Mouse (Mus musculus) neutrophil, adult 5-6 weeks (primary cell): ENCODE measurements around the gene Srsf10. TPM values are rescaled to one million over a fixed set of nuclear protein-coding genes. Genes with fewer than 3 reads are reported as not detected.

Source experiments
- ATAC-seq: fragments of 151-379, 151-347 bp; 2 replicates; pipeline ENCODE4 v1.8.0; 2017; ENCODE audit warnings: mild to moderate bottlenecking, moderate TSS enrichment; ENCODE audit not compliant: insufficient number of reproducible peaks, poor library complexity, low FRiP score, severe bottlenecking; ENCODE audit errors: extremely low read depth
- total RNA-seq: library from RNA; stranded (forward); fragments of 200-1000 nt; gene quantifications from 2 replicates; pipeline ENCODE4 v1.2.3, GENCODE M21; 2017

Srsf10 gene
- total RNA-seq, 1 experiment from 2014 or later, result 325 TPM

DNA sequence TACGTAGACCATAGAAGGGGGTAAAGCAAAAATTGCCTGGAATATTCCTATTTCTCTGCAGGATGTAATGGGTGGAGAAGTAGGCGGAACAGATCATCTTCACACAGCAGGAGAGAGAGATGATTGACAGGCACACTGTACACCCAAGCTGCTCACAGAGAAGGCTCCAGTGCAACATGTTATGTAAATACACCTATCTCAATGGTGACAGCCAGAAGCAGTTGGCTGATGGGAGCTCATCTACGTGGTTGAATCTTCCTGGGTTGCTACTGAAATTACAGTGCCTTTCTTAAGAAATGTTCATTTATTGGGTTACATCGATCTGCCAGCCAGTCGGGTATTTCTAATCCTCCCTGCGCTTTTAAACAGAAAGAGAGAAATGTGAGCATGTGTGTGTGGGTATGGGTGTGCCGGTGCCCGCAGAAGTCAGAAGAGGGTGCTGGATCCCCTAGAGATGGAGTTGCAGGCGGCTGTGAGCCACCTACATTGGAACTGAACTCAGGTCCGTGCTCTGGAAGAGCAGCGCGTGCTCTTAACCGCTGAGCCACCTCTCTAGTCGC is 1.5 kb upstream of the Srsf10 start:
- no peak for ATAC-seq

DNA sequence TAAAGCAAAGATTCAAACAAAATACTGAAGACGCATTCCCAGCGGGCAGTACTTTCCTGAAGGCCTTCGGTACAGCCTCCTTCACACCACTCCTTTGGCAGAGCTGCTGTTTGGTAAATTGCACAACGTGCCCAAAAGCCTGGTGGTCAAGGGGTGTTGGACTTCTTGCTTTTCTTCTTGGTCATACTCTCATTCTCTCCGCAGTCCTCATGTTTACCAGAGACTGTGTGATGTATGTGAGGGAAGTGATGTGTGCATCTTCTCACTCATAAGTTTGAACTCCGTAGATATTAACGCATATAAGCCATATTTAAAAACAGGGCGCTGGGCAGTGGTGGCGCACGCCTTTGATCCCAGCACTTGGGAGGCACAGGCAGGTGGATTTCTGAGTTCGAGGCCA is 917 bp upstream of the Srsf10 start:
- ATAC-seq, result no peak

DNA sequence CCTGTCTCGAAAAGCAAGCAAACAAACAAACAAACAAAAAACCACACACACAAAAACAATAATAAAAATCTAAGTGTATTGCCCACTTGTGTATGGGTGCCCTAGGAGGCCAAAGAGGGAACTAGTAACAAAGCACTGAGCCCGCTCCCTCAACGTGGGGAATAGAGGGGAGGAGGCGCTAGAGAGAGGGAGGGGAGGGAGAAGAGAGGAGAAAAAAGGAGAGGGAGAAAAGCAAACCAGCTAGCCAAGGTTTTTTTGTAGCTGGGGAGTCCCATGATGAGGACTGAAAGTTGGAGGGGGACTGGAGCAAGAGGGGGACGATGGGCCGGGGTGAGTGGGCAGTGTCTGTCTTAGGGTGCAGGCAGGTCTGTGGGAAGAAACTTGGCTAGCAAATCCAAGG is 467 bp upstream of the Srsf10 start:
- no peak for ATAC-seq

DNA sequence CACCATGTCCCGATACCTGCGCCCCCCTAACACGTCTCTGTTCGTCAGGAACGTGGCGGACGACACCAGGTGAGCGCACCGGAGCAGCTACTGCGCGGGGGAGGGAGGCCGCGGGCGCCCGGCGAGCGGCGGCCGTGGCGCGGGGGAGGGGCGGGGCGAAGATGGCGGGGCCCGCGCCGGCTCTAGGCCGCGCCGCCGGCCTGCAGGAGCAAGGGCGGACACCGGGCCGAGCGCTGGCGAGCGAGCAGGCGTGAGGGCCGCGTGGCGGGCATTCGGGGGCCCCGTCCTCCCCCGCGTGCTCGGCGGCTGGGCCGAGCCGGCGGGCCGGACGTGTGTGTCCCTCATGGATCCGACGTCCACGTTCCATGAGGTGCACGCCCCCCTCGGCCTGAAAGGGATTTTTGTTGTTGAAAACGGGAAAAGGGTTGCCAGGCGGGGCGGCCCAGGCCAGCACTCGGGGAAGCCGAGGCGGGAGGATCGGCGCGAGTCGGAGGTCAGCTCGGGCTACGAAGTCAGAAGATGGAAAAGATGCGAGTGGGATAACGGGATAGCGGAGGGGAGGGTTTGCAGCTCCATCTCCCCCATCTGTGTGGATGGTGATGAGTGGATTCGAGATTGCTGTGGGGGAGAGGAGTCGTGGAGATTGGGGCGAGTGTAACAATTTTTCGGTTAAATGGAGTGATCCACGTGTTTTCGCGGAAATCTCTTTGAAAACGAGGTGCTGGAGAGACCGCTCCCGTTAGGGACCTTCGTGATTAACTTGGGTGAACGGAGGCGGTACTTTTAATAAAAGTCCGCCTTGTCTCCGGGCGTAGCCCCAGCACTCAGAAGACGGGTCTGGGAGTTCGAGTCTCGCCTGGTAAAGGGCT is 910 bp downstream of the Srsf10 start:
- ATAC-seq, result no peak

DNA sequence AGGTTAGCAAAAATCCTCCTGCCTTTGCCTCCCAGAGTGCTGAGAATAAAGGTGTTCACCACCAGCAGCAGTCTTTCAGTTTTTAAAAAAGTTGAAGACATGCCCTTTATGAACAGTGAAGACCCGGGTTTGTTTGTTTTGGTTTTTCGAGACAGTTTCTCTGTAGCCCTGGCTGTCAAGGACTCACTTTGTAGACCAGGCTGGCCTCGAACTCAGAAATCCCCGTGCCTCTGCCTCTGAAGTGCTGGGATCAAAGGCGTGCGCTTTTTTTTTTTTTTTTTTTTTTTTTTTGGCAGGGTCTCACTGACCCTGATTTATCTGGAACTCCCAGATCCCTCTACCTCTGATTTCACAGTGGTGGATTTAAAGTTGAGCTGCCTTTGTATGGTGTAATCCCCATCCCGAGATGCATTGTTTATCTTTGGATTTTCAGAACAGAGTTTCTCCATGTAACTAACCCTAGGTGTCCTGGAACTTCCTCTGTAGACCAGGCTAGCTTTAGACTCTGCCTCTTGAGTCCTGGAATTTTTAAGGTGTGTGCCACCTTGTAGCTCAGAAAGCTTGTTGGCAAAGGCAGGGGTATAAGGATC is 2.1 kb downstream of the Srsf10 start:
- no peak for ATAC-seq

DNA sequence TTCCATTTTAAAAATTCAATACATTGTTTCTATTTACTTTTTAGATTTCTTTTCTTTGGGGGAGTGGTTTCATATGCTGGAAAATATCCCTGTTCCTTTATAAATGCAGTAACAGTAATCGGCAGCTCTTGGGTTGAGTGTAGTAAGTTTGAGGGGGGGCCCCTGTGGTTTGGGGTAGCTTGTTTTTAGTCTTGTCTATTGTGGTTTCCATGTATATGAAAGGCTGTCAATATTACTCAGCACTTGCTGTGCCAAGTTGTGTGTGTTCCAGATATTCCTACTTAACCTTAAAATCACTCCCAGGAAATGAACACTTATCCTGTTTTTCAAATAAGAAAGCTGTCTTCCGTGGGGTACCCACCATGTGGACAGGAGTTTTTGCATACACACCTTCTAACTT is 13.4 kb downstream of the Srsf10 start:
- no peak for ATAC-seq

DNA sequence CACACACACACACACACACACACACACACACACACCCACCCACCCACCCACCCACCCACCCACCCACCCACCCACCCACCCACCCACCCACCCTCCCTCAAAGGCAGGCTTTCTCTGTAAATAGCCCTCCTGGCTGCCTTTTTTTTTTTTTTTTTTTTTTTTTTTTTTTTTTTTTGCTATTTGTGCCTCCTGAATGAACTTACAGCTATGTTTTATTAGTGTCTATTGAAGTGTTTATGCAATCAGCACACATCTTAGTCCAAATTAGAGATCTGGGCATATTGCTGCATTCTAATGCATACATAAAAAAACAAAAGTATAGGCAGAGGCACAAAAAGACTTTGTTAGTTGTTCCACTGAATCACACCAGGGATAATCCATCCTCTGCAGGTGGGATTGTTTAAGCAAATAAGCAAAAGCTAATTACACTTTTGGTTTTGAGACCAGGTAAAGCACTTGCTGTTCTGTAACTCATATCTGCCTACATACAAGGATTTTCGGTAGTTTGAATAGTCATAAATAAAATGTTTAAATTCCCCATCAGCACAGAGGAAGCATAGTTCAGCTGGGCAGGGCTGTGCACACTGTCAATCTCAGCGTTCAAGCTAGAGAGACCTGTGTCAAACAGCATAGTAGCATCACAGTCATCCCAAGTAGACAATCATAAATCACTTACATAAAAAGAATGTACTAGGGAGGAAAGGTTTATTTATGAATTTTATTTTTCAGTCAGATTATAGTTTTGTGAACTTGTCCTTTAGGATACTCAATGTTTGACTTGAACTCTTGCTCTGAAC is 14.9 kb downstream of the Srsf10 start:
- no peak for ATAC-seq

DNA sequence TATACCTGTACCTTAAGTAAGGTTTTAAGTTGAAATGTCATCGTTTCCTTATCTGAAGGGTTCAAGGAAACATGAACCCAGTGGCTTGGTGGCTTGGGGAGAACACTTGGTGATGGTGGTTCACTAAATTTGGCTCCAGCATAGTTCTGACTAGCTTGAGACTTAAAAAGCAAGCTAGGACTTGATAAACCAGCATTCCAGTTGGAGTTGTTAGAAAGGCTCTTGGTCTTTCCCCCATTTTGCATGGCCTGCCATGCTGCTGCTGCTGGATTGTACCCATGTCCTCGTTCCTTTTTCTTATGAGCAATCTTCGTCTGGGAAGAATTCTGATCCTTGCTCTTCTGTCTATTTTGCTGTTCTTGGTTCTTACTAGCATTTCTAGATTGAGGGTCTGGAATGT is 16.5 kb downstream of the Srsf10 start:
- no peak for ATAC-seq

DNA sequence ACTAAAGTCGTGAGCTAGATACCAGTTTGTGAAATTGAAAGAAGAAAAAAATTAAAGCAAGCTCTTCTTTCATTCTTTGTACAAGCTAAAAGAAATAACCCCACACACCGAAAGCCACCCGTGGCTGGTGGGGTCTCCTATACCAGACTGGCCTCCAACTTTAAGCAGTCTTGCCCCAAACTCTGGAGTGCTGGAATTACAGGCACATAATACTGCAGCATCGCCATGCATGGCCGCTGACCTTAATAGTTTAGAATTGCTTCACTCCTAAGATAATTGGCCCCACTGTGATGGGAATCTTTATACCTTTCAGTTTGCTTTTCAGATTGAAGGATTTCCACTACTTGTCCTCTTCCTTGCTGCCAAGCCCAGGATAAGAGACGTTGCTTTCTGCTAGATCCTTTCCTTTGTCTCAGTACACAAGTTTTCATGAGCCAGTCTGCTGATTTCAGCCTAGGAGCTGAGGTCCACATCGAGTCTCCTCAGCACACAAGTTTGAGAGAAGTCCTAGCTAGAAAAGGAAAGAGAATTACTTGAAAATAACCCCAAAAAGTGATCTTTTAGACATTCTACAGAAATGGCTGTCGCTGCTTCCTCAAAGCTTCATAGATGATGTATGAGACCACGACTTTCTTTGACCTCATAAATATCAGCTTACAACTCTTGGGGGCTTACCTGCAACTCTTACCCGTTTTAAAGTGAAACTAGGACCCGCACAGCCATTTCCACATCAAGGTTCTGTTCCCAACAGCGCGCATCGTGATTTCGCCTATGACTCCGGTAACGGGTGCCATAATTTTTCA is 17.2 kb downstream of the Srsf10 start:
- ATAC-seq, result no peak

DNA sequence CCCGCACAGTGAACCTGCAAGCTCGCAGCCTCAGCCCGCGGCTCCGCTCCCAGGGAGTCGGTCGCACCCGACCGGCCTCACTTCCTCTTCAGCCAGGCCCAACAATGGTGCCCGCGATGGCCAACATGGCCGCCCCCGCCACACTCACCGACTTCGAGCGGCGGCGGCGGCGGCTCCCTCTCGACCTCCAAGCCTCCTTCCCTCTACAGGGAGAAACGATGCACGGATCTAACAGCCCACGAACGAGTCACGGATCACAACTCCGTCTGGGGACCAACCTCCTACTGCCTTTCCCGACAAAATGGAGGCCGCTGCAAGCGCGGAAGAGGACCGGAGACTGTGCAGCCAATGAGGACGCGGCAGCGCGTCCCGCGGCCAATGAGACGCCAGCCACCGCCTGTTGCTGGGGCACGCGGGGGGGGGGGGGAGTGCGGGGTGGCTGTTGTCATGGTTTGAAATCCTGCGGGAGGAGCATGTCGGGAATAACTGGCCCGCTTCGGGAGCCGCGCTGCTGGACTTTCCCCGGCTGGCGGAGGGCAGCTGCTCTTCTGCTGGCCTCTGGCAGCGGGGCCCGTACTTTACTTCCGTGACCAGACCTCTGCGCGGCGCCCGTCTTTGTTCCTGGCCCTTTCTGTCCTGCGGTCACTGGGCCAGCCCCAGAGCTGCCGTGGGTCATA is 18.1 kb downstream of the Srsf10 start, which contains the start of gene Pnrc2:
Pnrc2 (minus strand) TSS at position 325 of the 677 bp plus-strand sequence.
- peak; percentile 49 for ATAC-seq

DNA sequence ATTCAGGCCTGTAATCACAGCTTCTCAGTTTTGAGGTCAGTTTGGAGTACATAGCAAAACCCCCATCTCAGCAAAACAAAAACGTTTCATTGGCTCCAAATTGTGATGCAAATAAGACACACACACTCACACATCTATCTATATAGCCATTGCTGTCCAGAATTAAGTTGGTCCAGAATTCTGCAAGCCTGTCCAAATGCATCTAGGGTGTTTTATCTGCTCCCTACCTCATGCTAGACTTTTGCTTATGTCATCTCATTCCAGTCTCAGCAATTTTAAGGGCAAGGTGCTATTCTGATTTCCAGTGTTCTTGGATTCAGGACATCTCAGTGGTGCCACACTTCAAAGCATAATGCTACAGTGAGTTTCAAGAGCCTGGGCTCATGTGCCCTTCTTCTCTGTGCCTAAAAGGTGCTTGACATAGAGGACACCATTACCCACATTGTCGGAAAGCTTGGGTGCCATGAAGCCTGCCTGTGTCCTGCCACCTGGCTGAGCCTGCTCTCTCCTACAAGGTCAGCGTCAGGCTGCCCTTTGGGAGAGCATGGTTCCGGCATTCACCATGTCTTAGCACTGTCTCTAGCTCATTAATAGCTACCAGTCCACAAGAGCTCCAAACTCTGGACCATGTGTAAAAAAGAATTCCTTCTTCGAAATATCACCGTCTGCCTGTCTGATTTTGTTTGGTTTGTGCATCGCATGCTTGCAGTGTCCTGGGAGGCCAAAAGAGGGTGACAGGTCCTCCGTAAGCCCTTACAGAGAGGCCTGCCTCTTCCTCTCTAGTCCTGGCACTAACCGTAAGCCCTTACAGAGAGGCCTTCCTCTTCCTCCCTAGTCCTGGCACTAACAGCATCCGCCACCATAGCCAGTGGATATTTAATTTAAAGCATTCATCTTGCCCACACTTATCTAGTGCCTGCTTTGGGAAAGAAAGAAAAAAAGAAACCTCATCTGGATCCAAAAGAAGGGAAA is 19.3 kb downstream of the Srsf10 start:
- ATAC-seq, result no peak

DNA sequence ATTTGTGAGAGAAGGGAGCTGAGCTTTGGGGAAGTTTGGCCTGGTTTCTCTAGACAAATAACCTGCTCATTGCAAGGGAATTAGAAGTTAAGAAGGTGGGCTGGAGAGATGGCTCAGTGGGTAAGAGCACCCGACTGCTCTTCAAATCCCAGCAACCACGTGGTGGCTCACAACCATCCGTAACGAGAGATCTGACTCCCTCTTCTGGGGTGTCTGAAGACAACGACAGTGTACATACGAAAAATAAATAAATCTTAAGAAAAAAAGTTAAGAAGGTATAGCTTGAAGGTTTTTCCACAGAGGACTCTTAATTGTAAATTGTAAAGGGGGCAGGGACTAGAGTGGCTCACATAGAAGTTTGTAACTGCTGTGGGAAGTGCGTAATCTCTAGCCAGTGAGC is 20.0 kb downstream of the Srsf10 start:
- no peak for ATAC-seq

DNA sequence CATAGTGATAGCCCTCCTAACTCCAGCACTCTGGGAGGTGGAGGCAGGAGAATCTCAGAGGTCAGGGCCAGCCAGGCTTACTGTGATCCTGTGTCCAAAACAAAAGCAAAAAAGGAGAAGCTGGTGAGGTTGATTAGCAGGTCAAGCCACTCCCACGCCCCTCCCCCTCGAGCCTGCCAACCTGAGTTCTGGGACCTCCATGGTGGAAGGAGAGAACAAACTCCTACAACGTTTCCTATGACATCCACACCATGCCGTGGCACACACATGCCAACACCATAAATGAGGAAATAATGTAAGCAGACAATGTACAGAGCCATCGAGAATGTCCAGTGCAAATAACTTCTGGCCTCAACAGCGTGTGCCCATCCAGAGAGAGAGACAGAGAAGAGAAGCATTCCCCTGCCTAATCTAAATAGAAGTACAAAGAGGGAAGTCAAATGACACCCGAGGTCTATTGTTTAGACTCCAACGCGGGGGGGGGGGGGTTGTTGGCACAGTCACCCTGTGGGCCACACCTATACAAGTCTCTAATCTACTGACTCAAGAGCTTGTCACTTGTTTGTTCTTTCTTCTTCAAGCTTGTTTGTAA is 20.5 kb downstream of the Srsf10 start:
- ATAC-seq, result peak; percentile 15

DNA sequence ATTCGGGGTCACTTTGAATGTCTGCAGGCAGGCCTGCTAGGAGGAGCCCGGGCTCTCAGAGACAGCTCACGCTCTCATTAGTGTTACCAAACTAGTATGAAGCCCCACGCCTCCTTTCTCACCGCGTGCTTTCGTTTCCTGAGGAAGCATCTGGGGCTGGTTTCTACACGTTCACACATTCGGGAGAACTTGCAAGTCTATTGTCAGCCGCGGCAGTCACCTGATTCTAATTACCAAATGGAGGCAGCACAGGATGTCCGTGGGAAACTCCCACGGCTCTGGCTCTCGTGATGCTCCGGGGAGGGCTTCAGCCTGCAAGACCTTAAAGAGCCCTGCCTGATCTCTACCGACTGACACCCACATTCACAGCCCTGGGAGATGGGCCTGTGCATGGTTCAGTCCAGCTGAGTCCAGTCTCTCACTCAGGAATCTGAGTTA is 21.1 kb downstream of the Srsf10 start:
- ATAC-seq, result peak; percentile 77

DNA sequence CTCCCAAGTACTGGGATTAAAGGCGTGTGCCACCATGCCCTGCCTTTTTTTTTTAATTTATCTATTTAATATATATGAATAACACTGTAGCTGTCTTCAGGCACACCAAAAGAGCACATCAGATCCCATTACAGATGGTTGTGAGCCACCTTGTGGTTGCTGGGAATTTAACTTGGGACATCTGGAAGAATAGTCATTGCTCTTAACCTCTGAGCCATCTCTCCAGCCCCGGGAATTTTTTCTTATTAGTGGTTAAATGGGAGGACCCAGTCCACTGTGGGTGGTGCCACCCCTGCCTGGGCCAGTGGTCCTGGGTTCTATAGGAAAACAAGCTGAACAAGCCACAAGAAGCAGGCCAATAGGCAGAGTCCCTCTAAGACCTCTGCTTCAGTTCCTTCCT is 22.2 kb downstream of the Srsf10 start:
- no peak for ATAC-seq

DNA sequence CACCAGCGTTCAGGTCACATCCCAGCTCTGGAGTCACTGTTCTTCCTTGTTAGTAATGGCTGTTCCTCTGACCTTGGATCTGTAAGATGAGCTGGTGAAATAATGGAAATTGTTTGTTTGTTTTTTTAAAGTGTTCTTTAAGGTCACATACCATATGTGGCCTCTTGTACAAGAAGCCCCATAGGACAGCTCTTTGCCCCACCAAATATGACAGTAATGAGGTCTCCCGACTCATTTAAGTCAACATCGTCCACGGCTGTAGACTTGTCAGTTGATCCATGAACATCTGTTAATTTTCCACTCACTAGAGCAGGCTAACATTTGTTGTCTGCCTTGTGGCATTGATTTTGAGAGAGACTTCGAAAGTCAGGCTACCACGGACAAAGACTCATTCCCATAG is 23.5 kb downstream of the Srsf10 start:
- ATAC-seq, result no peak

DNA sequence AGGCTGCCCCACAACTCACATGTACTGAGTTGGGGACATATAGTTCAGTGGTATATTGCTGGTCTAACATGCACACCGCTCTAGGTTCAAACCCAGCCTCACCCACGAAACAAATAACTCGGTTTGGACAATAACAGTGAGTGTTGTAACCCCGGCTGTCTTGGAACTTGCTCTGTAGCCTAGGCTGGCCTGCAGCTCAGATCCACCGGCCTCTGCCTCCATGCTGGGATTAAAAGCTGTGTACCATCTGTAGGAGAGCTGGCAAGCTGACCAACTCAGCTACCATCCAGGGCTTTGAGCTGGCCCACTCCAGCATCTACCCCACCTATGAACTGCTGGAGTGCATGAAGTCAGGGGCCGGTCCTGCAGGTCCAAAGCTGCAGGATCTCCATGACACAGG is 24.5 kb downstream of the Srsf10 start:
- no peak for ATAC-seq
